In genomic region chr10:121765174-121766057, GRCm38 (mm10) we compare ENCODE assay signal across 13 mouse cellular contexts. TPM values are rescaled to one million over a fixed set of nuclear protein-coding genes. Genes with fewer than 3 reads are reported as not detected.
DNase-seq lines count a peak whose midpoint lies in the region; ATAC-seq and TF ChIP-seq lines count a peak whose summit lies in the region.
"Had no signal": no experiment of that assay in that cellular context is flagged by ENCODE, and none has a peak within 500 bp of the region (broad histone marks: within the 10 kb centered on the region; RNA-seq: fewer than 3 reads in every experiment).

No protein-coding gene starts in this region.

- no peaks in the 10 kb centered on the region for H3K36me3 ChIP-seq in forebrain, embryonic 10.5 days (replicated peaks)
- no peaks in the 10 kb centered on the region for H3K36me3 ChIP-seq in hindbrain, postnatal 0 days (ENCODE audit: insufficient read depth, low read length)
- no peaks in the 10 kb centered on the region for H3K36me3 ChIP-seq in neural tube, embryonic 12.5 days
- no peaks in the 10 kb centered on the region for H3K36me3 ChIP-seq in liver, embryonic 11.5 days (ENCODE audit: control insufficient read depth, insufficient read depth, low read length)
- H3K36me3 ChIP-seq: embryonic facial prominence, embryonic 15.5 days; limb, embryonic 13.5 days; stomach, embryonic 15.5 days had no signal

- no peaks in the 10 kb centered on the region for H3K9me3 ChIP-seq in forebrain, embryonic 10.5 days
- H3K9me3 ChIP-seq in hindbrain, postnatal 0 days (ENCODE audit: low read length): no peaks in the 10 kb centered on the region
- H3K9me3 ChIP-seq in neural tube, embryonic 12.5 days: no peaks in the 10 kb centered on the region
- H3K9me3 ChIP-seq in liver, embryonic 11.5 days (ENCODE audit: control insufficient read depth, low read length): no peaks in the 10 kb centered on the region
- H3K9me3 ChIP-seq: embryonic facial prominence, embryonic 15.5 days; limb, embryonic 13.5 days; stomach, embryonic 15.5 days had no signal

- 0 out of 2 replicates have a peak overlapping the region, but pooled peaks have one; percentile 9 for H3K27ac ChIP-seq in forebrain, embryonic 10.5 days
- peak overlapping the region; percentile 32 for H3K27ac ChIP-seq in hindbrain, postnatal 0 days
- no peak overlapping the region for H3K27ac ChIP-seq in neural tube, embryonic 12.5 days
- H3K27ac ChIP-seq in liver, embryonic 11.5 days (ENCODE audit: low read depth, low read length): no peak overlapping the region
- H3K27ac ChIP-seq: embryonic facial prominence, embryonic 15.5 days; limb, embryonic 13.5 days; stomach, embryonic 15.5 days had no signal

- no peaks in the 10 kb centered on the region for H3K27me3 ChIP-seq in forebrain, embryonic 10.5 days (ENCODE audit: poor library complexity, severe bottlenecking)
- no peaks in the 10 kb centered on the region for H3K27me3 ChIP-seq in hindbrain, postnatal 0 days (ENCODE audit: insufficient read depth, low read length)
- no peaks in the 10 kb centered on the region for H3K27me3 ChIP-seq in neural tube, embryonic 12.5 days (replicated peaks)
- H3K27me3 ChIP-seq in liver, embryonic 11.5 days (replicated peaks; ENCODE audit: control insufficient read depth, insufficient read depth, low read length): no peaks in the 10 kb centered on the region
- H3K27me3 ChIP-seq: embryonic facial prominence, embryonic 15.5 days; limb, embryonic 13.5 days; stomach, embryonic 15.5 days had no signal

- H3K4me2 ChIP-seq in hindbrain, postnatal 0 days (ENCODE audit: low read depth, low read length): no peak overlapping the region
- H3K4me2 ChIP-seq in neural tube, embryonic 12.5 days (replicated peaks): no peak overlapping the region
- no peak overlapping the region for H3K4me2 ChIP-seq in liver, embryonic 11.5 days
- H3K4me2 ChIP-seq: embryonic facial prominence, embryonic 15.5 days; limb, embryonic 13.5 days; stomach, embryonic 15.5 days had no signal

- no peak for TF ChIP-seq CTCF in hindbrain, postnatal 0 days (IDR thresholded peaks at IDR 0.05; ENCODE audit: low read depth)

- no peak overlapping the region for H3K9ac ChIP-seq in hindbrain, postnatal 0 days (replicated peaks; ENCODE audit: low read length)
- H3K9ac ChIP-seq in neural tube, embryonic 12.5 days: no peak overlapping the region
- no peak overlapping the region for H3K9ac ChIP-seq in liver, embryonic 11.5 days (ENCODE audit: low read depth, low read length)
- H3K9ac ChIP-seq: embryonic facial prominence, embryonic 15.5 days; limb, embryonic 13.5 days; stomach, embryonic 15.5 days had no signal

- peak; percentile 95 for ATAC-seq in hindbrain, postnatal 0 days
- peak; percentile 94 for ATAC-seq in neural tube, embryonic 12.5 days (ENCODE audit: low FRiP score, low read depth)
- ATAC-seq in liver, embryonic 11.5 days (replicated peaks; ENCODE audit: low FRiP score): no peak
- ATAC-seq: intestine, embryonic 16.5 days; lung, postnatal 0 days had no signal

- 69% methylated on average over 10 of the region's 10 CpGs for WGBS in forebrain, embryonic 10.5 days
- 43% methylated on average over 10 of the region's 10 CpGs for WGBS in hindbrain, postnatal 0 days
- WGBS in neural tube, embryonic 12.5 days: 50% methylated on average over 10 of the region's 10 CpGs
- WGBS in liver, embryonic 11.5 days: 79% methylated on average over 10 of the region's 10 CpGs

- H3K4me3 ChIP-seq in forebrain, embryonic 10.5 days: no peak overlapping the region
- H3K4me3 ChIP-seq in hindbrain, postnatal 0 days (ENCODE audit: low read length): no peak overlapping the region
- H3K4me3 ChIP-seq in neural tube, embryonic 12.5 days: no peak overlapping the region
- no peak overlapping the region for H3K4me3 ChIP-seq in liver, embryonic 11.5 days (ENCODE audit: low read depth, low read length)
- H3K4me3 ChIP-seq: embryonic facial prominence, embryonic 15.5 days; limb, embryonic 13.5 days; stomach, embryonic 15.5 days had no signal

- H3K4me1 ChIP-seq in forebrain, embryonic 10.5 days: peaks cover 13% of the 10 kb centered on the region
- no peaks in the 10 kb centered on the region for H3K4me1 ChIP-seq in hindbrain, postnatal 0 days (ENCODE audit: insufficient read depth, low read length)
- H3K4me1 ChIP-seq in neural tube, embryonic 12.5 days: no peaks in the 10 kb centered on the region
- H3K4me1 ChIP-seq in liver, embryonic 11.5 days (replicated peaks; ENCODE audit: control insufficient read depth, insufficient read depth, low read length): no peaks in the 10 kb centered on the region
- H3K4me1 ChIP-seq: stomach, embryonic 15.5 days had no signal

- peak; percentile 59 for DNase-seq in embryo, embryonic 10 days (ENCODE audit: low spot score)
- DNase-seq in embryo, embryonic 9.5 days (ENCODE audit: extremely low spot score): no peak
- peak; percentile 31 for DNase-seq in forebrain, embryonic 10.5 days (ENCODE audit: extremely low spot score, low spot score)
- peak; percentile 90 for DNase-seq in hindbrain, postnatal 0 days (ENCODE audit: low spot score)
- DNase-seq in thymus, postnatal 25 days: no peak
- no peak for DNase-seq in cerebellum, adult 9-10 months
- DNase-seq in liver, embryonic 11.5 days (ENCODE audit: low spot score): no peak

RNA-seq across cellular contexts. Expression of gene BC048403, which starts 25.7 kb away (rescaled TPM):
- 3.3 and 3.5 TPM in 2 replicates for polyA plus RNA-seq in forebrain, embryonic 10.5 days (2016; fragmentation: Nextera tagmentation; extraction: Ambion mirVana)
- 2.0 and 3.9 TPM in 2 replicates for total RNA-seq in hindbrain, postnatal 0 days (2014; rRNA removed)
- polyA plus RNA-seq in hindbrain, postnatal 0 days (2015; fragmentation: Nextera tagmentation; extraction: Ambion mirVana): 1.5 and 1.9 TPM in 2 replicates
- polyA plus RNA-seq in neural tube, embryonic 12.5 days (2016; fragmentation: Nextera tagmentation; extraction: Ambion mirVana): 2.3 and 2.4 TPM in 2 replicates
- 5.6 and 6.7 TPM in 2 replicates for polyA plus RNA-seq in liver, embryonic 11.5 days (2014; fragmentation: Nextera tagmentation; extraction: Ambion mirVana)

Comparison
In these comparisons a context has a peak if more than half of its experiments do, and no peak if none do; other contexts are left out.
1. DNase-seq: peak in embryo, embryonic 10 days (single experiment), forebrain, embryonic 10.5 days (single experiment) and hindbrain, postnatal 0 days (single experiment); none in embryo, embryonic 9.5 days (single experiment), thymus, postnatal 25 days (single experiment), cerebellum, adult 9-10 months (single experiment) and liver, embryonic 11.5 days (single experiment).
2. H3K27ac ChIP-seq: peak in forebrain, embryonic 10.5 days (single experiment) and hindbrain, postnatal 0 days (single experiment); none in neural tube, embryonic 12.5 days (single experiment) and liver, embryonic 11.5 days (single experiment).